Mouse (Mus musculus) cerebellum, postnatal 4 days (tissue): ENCODE measurements at regions not wholly inside any gene's neighbourhood (a gene's known extent, or its start where the extent isn't known, plus 50 kb on each side); places are given as distances from the start of the nearest gene placed in this dataset.

Experiments
- DNase-seq, 2 experiments: peaks; one replicate each; pipeline ENCODE4 v3.0.0; 2022; ENCODE audit warnings: low spot score in 2 of 2, mixed read lengths in 1 of 2

- DNase-seq: no peak
Measured at GRCm38 (mm10) chr14:98747159-98747775, 246.9 kb downstream of the Rpl36a-ps1 start.

DNA sequence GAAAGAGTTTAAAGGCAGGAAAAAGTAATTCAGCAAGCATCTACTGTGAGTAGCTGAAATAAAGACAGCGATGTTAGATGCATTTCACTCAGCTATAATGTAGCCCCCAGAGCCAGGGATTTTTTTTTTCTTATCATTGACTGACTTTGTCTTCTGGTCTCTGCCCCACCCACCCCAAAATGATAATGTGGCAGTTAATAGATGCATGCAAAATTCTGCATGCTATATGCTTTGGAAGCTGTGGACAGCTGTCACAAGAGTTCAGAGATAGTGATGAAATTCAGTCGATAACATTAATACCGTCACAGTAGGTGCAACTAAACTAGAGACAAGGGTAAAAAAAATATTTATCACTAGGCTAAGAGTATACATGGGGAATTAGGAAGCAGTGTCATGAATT, 263.7 kb downstream of the Rpl36a-ps1 start:
- no peak for DNase-seq

DNA sequence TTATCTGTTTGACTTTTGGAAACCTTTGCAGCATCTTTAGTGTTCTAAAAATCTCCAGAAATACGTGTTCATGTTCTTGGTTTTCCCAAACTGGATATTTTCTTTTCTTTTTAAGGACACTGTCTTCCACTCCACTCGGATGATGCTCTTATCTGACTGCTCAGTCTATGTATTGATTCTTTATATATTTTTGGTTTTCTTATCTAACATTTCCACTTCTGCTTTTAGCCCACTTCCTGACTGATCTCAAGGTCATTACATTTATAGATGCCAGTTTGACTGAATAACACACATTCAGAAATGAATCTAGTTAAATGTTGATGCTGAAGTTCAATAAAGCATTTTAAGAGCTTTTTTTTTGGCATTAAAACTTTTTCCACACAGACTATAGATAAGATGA, 265.3 kb downstream of the Rpl36a-ps1 start:
- no peak for DNase-seq

DNA sequence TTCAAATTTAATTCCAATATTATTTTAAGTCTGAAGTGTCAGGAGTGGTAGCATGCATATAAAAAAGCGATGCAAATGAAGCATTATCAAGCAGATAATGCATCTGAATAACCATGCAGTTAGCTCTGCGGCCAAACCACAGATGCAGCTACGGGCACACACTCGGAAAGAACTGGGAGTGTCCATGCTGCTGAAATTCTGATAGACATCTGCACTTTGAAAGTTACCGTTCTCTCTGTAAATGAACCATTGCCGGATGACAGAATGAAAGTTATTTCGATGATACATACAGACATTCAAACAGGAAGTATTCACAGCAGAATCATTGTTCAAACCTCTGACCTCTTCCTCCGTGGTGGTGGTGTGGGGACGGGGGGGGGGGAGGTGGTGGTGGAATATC, 271.6 kb downstream of the Rpl36a-ps1 start:
- DNase-seq: no peak

DNA sequence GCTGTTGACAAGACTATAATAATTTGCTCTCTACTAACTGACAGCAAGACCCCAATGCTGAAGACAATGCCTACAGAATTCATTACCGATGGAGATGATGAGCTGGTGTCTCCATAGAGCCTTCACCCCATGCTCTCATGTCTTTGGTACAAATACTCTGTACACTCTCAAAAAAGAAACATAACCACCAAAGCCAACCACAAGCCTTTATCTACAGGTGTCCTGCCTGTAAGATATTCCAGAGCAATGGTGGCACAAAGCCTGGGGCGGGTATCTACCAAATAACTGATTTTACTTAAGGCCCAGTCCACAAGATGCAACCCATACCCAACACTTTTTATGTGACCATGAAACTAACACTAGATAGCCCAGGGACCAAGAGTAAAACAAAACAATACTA, 273.1 kb downstream of the Rpl36a-ps1 start:
- DNase-seq: no peak

DNA sequence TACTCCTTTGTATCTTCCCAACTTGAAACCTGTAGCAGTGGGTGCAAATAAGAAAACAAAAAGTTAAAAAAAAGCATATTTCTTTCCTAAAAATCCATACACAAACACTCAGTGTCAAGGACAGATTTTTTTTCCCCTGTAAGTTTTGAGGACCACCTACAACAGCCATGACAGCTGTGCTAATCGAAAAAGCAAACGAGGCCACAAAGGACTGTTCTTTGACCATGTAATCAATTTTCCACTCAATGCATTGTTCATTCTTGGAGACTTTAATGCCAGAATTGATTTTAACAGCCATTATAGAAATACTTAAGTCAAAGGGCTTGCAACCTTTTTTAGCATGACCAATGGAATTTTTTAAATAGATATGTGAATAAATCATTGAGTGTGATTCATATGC, 286.1 kb downstream of the Rpl36a-ps1 start:
- no peak for DNase-seq

- no peak for DNase-seq
Measured at GRCm38 (mm10) chr14:98707574-98707973, 286.5 kb downstream of the Rpl36a-ps1 start.

- no peak for DNase-seq
Measured at GRCm38 (mm10) chr14:98703289-98703688, 290.8 kb downstream of the Rpl36a-ps1 start.

DNA sequence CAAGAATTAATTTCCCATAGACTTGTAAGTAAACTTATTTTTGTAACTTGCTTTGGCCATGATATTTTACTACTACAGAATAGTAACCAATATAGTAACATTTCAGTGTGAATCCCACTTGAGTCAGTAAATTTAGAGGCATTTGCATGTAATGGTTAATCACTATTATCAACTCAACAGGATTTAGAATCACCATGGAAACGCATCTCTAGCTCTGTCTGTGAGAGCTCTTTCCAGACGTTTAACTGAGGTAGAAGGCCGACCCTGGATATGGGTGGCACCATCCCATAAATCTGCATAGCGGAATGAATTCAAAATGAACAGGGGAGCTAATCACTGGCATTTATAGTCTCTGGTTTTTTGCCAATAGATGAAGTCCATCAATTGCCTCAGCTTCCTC, 337.6 kb downstream of the Rpl36a-ps1 start:
- DNase-seq: no peak

GRCm38 (mm10) chr14:98654191-98654809, 339.8 kb downstream of the Rpl36a-ps1 start:
- no peak for DNase-seq

GRCm38 (mm10) chr14:98651221-98651620, 342.9 kb downstream of the Rpl36a-ps1 start:
- no peak for DNase-seq

- DNase-seq: no peak
Measured at GRCm38 (mm10) chr14:98650520-98650919, 343.6 kb downstream of the Rpl36a-ps1 start.

DNA sequence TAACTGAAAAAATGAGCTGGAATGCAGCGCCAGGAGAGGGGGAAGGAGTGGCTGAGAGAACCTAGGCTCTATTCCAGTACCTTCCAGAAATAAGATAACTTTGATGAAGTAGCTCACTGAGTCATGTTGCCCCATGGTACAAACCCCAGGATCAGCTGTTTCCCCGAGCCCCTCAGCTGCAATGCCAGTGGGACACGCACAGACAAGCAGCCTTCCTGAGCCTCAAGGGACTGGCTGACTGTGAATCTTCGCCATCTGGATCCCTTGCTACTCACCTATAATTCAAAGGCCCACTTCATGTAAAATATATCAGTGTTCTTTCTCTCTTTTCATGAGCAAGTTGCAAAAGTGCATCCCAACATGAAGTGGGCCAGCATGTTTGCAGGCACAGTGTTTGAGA, 346.5 kb downstream of the Rpl36a-ps1 start:
- no peak for DNase-seq

- DNase-seq: no peak
Measured at GRCm38 (mm10) chr14:98643756-98644155, 350.4 kb downstream of the Rpl36a-ps1 start.

GRCm38 (mm10) chr14:98642661-98643331, 351.3 kb downstream of the Rpl36a-ps1 start:
- no peak for DNase-seq

DNA sequence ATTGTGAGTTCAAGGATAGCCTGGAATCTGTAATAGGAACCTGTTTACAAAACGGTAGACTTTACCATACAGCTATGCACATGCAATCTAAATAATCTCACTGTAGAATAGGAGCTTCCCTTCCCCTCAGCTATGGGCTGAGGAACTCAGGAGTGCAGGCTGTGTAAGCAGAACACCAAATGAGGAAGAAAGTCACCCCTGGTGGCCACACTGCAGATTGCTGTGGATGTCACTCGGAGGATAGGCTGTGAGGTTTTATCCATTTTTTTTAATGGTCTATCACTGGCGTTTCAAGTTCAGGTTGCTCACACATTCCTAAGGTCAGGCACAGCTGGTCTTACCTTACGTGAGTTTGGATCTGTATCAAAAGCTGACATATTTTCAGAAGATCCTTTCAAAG, 365.1 kb downstream of the Rpl36a-ps1 start:
- DNase-seq: no peak

GRCm38 (mm10) chr14:98626476-98626875, 367.6 kb downstream of the Rpl36a-ps1 start:
- DNase-seq: no peak

DNA sequence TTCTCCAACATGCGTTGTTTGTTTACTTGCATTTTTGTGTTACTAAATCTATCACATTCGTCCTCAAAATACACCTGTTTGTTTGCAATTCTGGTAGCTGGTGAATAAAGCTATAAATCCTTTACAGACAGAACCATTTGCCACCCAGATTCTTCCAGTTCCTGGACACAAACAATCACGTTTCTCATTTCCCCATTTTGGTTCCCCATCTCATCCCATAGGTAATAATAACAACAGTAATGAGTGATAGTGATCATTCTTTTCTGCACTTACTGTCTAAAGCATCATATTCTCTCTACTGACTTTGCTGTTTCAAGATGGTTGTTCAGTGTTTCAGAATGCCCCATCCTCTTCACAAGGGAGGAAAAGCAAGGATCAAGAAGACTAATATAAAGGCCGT, 368.3 kb downstream of the Rpl36a-ps1 start:
- DNase-seq: no peak

GRCm38 (mm10) chr14:98605772-98606171, 388.3 kb downstream of the Rpl36a-ps1 start:
- no peak for DNase-seq

- DNase-seq: no peak
Measured at GRCm38 (mm10) chr14:98596252-98596651, 397.9 kb downstream of the Rpl36a-ps1 start.

- DNase-seq: peak in 1 of 2 experiments; percentile 5
Measured at GRCm38 (mm10) chr14:98589846-98590245, 404.3 kb downstream of the Rpl36a-ps1 start.

DNA sequence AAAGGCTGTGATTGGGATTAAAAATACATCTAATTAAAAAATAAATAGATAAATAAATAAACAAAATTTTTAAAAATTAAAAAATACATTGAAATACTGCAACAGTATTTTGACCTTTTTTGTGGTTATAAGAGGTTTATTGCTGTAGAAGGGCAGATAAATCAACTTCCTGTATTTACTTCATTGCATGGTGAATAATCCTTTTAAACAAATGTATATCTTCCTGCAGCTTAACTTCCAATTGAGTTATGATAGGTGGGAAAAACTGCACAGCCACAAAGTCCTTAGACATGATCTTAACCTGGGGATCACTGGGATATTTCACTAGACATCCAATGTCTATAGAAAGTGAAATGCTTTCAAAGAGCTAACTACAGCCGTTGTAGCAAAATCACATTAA, 402.1 kb upstream of the Dach1 start:
- no peak for DNase-seq

DNA sequence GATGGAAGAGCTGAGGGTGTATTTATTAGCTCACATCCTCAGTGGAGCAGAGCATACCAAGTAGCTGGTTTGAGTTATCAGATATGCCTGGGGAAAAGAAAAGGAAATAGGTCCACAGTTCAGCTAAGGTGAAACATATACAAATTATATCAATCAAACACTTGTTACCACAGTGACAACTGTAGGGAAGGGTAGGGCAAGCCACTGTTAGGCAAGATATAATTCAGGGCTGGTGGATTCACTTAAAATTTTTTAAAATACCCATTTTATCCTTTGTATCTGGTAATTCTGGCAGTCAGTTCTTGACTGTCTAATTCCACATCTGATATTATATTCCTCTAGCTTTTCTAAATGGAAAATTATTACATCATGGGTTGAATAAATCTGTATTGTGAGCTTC, 392.4 kb upstream of the Dach1 start:
- no peak for DNase-seq
